8 mouse cellular contexts compared by ENCODE assay signal in the genomic region with DNA sequence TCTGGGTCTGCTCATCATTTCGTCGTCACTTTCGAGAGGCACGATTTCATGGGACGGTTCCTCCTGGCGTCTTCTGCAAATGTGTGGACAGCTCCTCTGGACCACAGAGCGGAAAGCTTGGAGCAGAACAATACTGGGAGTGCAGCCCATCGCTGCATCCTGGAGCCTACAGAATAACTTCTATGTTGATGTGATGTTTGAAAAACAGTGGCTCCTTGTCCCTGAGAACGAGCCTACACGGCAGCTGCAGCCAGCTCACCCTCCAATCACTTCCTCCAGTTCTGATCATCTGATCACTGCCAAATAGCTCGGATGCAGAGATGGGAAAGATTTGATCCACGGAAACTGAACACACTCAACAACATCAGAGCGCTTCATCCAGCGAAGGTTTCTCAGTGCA. TPM values are rescaled to one million over a fixed set of nuclear protein-coding genes. Genes with fewer than 3 reads are reported as not detected.
DNase-seq lines count a peak whose midpoint lies in the region; ATAC-seq and TF ChIP-seq lines count a peak whose summit lies in the region.
"Had no signal": no experiment of that assay in that cellular context is flagged by ENCODE, and none has a peak within 500 bp of the region (broad histone marks: within the 10 kb centered on the region; RNA-seq: fewer than 3 reads in every experiment).

No protein-coding gene starts in this region.

- no peak overlapping the region for H3K9ac ChIP-seq in lung, embryonic 14.5 days
- no peak overlapping the region for H3K9ac ChIP-seq in heart, embryonic 11.5 days (ENCODE audit: low read depth, low read length)

- H3K27me3 ChIP-seq in lung, embryonic 14.5 days (ENCODE audit: insufficient read depth, low read length), result no peaks in the 10 kb centered on the region
- H3K27me3 ChIP-seq in heart, embryonic 11.5 days (ENCODE audit: control insufficient read depth, insufficient read depth, low read length), result no peaks in the 10 kb centered on the region

- H3K4me3 ChIP-seq in lung, embryonic 14.5 days (ENCODE audit: low read depth, low read length), result peak overlapping the region; percentile 21; the same call in 1 of the 2 replicates
- no peak overlapping the region for H3K4me3 ChIP-seq in heart, embryonic 11.5 days (ENCODE audit: low read depth, low read length)
- H3K4me3 ChIP-seq: myocyte had no signal

- peak; percentile 38 for ATAC-seq in lung, embryonic 14.5 days (ENCODE audit: insufficient read depth)
- no peak for ATAC-seq in heart, embryonic 11.5 days (replicated peaks; ENCODE audit: insufficient number of reproducible peaks, low FRiP score, low TSS enrichment)
- ATAC-seq in CD4-positive, CD25-positive, alpha-beta regulatory T cell, adult 4 months, result no peak

- H3K4me1 ChIP-seq in lung, embryonic 14.5 days (ENCODE audit: insufficient read depth), result 0 out of 2 replicates have a peak, but pooled peaks cover 4% of the 10 kb centered on the region
- H3K4me1 ChIP-seq in heart, embryonic 11.5 days (ENCODE audit: control insufficient read depth, insufficient read depth, low read length), result peaks cover 9% of the 10 kb centered on the region; the same call in 1 of the 2 replicates

- H3K4me2 ChIP-seq in lung, embryonic 14.5 days, result peak overlapping the region; percentile 53
- H3K4me2 ChIP-seq in heart, embryonic 11.5 days, result peak overlapping the region; percentile 39

- 38% methylated on average over 14 of the region's 14 CpGs for WGBS in lung, embryonic 14.5 days
- WGBS in heart, embryonic 11.5 days (ENCODE audit: insufficient replicate concordance), result 48% methylated on average over 14 of the region's 14 CpGs

- no peaks in the 10 kb centered on the region for H3K9me3 ChIP-seq in lung, embryonic 14.5 days (ENCODE audit: low read depth, low read length)
- H3K9me3 ChIP-seq in heart, embryonic 11.5 days (replicated peaks; ENCODE audit: control insufficient read depth, low read length), result no peaks in the 10 kb centered on the region

- no peak for TF ChIP-seq CTCF in lung, embryonic 14.5 days (IDR thresholded peaks at IDR 0.05; ENCODE audit: low read depth)

- no peaks in the 10 kb centered on the region for H3K36me3 ChIP-seq in lung, embryonic 14.5 days (ENCODE audit: insufficient read depth)
- H3K36me3 ChIP-seq in heart, embryonic 11.5 days (ENCODE audit: control insufficient read depth, insufficient read depth, low read length), result no peaks in the 10 kb centered on the region

- peak overlapping the region; percentile 82 for H3K27ac ChIP-seq in lung, embryonic 14.5 days (ENCODE audit: low read depth)
- no peak overlapping the region for H3K27ac ChIP-seq in heart, embryonic 11.5 days (ENCODE audit: low read depth, low read length)

- peak; percentile 64 for DNase-seq in lung, embryonic 14.5 days
- DNase-seq in lung, postnatal 36 days, result no peak
- DNase-seq in kidney, postnatal 14 days, result peak; percentile 9
- peak; percentile 3 for DNase-seq in right cerebral cortex, postnatal 4 days
- no peak for DNase-seq in adrenal gland, adult 18-20 months (ENCODE audit: low spot score in 2 of 2)

RNA-seq across cellular contexts. Expression of a gene that starts 49.0 kb away (rescaled TPM):
- polyA plus RNA-seq in lung, embryonic 14.5 days (2014; fragmentation: Nextera tagmentation; extraction: Ambion mirVana), result 4.9 and 5.7 TPM in 2 replicates
- polyA plus RNA-seq in heart, embryonic 11.5 days (2014; fragmentation: Nextera tagmentation; extraction: Ambion mirVana), result 3.6 and 3.7 TPM in 2 replicates
- polyA plus RNA-seq in CD4-positive, CD25-positive, alpha-beta regulatory T cell, adult 4 months (2017; shearing (Covaris generic)), result 100 to 1,000 TPM; 116 to 121 TPM
- 10 to 100 TPM; 21.6 to 25.0 TPM for total RNA-seq in adrenal gland, adult 18-20 months (2021)

Comparison
In these comparisons a context has a peak if more than half of its experiments do, and no peak if none do; other contexts are left out.
1. DNase-seq: peak in lung, embryonic 14.5 days (single experiment), kidney, postnatal 14 days (single experiment) and right cerebral cortex, postnatal 4 days (single experiment); none in lung, postnatal 36 days (single experiment) and adrenal gland, adult 18-20 months (0 of 2).
2. RNA of a gene that starts 49.0 kb away (polyA plus RNA-seq): 116 to 121 TPM in CD4-positive, CD25-positive, alpha-beta regulatory T cell, adult 4 months; 4.9 to 5.7 TPM in lung, embryonic 14.5 days and 3.6 to 3.7 TPM in heart, embryonic 11.5 days; every median in the first group is over 10 times any median in the second.